Mouse (Mus musculus): Measurements from ENCODE around the gene Foxc2.
"Not testable (repeated sequence)": the region's sequence is repeated elsewhere in the genome, so short reads cannot be mapped to it uniquely, and the experiment has no call there.

Gene Foxc2

DNA sequence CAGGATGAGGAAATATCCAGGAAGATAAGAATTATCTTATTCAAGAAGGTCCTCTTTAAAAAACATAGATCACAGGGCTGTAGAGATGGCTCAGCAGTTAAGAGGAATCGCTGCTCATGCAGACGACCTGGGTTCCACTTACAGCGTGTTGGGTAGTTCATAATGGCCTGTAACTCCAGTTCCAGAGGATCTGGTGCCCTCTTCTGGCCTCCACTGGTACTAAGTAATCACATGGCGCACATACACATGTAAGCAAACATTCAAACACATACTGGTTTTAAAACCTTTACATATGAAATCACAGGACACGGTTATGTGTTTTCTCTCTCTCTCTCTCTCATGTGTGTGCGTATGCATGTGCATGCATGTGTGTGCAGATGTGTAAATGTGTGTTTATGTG is 20.9 kb downstream of the Foxc2 start:
- no peak for DNase-seq (ENCODE audit: low read depth in 1 of 2, low spot score in 2 of 2)

DNA sequence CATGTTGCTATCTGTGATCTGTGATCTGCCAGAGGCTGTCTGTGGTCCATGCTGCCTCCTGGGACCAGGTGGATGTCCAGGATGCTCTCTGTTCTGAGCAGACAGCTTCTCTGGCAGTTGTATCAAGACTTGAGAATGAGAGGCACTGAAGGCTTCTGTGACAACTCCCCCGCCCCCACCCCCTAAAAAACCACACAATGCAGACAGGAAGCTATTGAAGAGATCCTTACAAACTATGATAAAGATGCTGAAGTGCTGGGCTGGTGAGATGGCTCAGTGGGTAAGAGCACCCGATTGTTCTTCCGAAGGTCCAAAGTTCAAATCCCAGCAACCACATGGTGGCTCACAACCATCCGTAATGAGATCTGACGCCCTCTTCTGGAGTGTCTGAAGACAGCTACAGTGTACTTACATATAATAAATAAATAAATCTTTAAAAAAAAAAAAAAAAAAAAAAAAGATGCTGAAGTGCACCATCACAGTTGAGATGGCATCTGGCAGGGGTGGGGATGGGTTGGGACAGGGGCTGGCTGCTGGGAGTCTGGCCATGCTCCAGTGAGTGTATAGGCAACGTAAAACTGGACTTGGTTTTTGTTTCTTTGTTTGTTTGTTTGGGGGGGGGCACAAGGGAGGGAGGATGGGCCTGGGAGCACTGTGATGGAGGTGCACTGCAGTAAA is 29.6 kb downstream of the Foxc2 start:
- not testable (repeated sequence) for DNase-seq (ENCODE audit: low read depth in 1 of 2, low spot score in 2 of 2)

DNA sequence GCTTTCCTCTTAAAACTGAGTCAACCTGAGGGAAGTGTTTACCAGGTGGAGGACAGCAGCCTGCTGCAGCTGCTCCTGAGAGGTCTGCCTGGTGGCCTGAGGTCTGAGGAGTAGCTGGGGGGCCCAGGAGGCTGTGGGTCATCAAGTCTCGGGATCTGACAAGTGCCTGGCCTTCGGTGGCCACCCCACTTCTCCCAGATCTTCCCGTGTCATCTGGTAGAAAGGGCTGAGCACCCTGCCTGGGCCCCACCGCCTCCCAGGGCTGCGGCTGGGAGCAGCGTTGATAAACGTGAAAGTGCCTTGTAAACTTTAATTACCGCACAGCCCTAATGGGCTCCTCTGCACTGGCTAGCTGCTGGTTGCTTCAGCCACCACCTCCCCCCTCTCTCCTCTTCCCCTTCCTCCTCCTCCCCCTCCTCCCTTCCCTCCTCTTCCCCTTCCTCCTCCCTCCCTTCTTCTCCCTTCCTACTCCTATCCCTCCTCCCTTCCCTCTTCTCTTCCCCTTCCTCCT is 32.7 kb downstream of the Foxc2 start:
- no peak for DNase-seq (ENCODE audit: low read depth in 1 of 2, low spot score in 2 of 2)

DNA sequence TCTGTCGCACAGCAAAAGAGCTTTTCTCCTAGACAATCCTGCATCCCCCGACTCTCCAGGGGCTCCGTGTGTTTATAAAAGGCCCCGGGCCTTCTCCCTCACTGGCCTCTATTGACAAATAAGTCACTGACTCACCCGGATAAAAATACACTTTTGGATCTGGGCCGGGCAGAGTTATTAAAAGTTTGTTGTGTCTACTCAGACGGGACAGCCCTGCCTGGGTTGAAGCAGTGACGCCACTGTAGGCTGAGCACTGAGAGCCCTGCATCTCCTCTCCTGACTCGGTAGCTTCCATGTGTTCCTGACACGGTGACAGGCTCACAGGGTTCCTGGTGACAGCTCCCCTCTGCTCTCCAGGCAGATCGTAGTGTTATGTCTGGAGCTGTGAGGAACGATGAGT is 36.4 kb downstream of the Foxc2 start:
- DNase-seq (ENCODE audit: low read depth in 1 of 2, low spot score in 2 of 2) = no peak

DNA sequence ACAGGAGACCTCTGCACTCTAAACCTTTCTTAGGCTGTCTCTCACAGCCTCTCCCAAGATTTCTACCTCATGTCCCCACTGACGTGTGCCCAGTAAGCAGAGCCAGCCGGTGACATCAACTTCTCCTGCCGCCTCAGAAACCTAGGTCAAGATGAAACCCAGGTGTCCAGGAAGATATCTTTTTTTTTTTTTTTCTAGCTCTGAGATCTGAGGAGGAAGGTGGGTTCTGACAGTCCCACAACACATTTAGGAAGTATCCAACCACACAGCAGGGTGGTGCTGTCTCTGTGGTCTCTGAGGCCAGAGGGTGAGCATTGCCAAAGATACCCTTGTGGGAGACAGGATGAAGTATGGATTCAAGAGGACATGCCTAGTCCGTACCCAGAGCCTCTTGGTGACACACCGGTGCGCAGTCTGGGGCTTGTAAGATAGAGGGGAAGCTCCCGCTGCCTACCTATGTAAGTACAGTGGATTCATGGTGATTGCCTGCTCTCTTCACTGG is 41.1 kb downstream of the Foxc2 start:
- no peak for DNase-seq (ENCODE audit: low read depth in 1 of 2, low spot score in 2 of 2)

DNA sequence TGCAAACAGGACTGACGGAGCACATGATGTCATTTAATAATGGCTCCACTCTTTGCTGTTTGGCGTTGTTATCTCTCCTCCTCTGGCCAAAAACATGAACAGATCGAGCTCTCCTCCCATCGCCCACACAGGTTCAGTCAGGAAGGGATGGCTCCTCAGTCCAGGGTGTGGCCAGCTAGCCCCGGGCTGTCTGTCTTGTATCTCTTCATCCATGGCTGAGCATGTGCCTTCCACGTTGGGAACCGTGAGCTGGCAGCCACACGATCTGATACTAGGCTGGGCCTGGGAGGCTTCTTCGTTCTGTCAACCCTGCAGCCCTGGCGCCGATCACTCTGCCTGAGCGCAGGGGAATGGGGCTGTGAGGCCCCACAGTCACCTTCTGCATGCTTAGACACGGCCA is 42.8 kb downstream of the Foxc2 start:
- no peak for DNase-seq (ENCODE audit: low read depth in 1 of 2, low spot score in 2 of 2)

DNA sequence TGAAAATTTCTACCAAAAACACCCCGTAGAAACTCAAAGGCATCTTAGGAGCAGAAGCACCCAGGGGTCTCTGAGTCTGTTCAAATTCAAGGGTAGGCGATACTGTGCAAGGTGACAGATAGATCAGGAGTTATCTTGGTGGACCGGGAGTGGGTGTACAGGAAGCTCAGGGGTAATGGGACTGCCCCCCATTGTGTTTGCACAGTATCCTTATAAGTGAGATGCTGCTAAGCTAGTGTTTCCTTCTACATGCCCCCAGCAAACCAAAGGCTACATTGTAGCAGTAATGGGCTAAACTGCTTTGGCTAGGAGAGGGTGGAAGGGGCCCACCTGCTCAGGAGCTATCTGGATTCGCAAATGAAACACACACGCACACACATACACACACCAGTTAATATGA is 45.5 kb downstream of the Foxc2 start:
- no peak for DNase-seq (ENCODE audit: low read depth in 1 of 2, low spot score in 2 of 2)

DNA sequence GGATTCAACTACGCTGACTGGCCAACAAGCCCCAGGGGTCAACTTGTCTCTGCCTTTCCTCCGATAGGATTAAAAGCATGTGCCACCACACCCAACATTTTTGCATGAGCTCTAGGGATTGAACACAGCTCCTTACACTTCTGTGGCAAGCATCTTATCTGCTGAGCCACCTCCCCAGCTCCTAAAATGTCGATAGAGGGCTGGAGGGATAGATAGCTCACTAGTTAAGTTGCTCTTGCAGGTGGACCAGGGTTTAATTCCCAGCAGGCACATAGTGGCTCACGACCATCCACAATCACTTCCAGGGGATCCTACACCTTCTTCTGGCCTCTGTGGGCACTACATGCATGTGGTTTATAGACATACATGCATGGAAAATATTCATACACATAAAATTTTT is 46.4 kb downstream of the Foxc2 start:
- no peak for DNase-seq (ENCODE audit: low read depth in 1 of 2, low spot score in 2 of 2)

DNA sequence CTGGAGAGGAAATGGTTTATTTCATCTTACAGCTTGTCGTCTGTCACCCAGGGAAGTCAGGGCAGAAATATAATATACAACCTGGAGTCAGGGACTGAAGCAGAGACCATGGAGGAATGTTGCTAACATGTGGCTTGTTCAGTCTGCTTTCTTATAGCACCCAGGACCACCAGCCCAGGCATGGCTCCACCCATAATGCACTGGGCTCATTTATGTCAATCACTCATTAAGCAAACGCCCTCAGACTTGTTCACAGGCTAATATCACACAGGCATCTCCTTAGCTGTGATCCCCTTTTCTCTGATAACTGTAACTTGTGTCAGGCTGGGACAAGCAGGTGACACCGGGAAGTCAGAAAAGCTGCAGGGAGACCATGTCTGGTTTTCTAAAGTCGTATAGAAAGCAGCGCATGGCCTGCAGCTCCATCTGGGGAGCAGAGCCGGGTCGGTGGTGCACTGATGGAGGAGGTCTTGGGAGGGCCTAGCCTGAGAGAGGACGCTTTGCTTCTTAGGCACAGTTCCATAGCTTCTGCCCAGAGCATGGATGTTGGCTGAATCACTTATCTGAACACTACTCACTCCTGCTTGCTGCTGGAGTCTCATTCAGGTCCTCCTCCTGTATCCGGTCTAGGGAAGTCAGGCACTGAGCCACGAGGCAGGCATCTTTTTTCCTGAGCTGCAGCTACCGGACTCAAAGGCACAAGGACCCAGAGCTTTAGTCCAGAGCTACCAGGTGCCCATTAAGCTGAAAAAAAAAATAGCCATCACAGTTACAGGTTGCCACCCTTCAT is 47.1 kb downstream of the Foxc2 start:
- no peak for DNase-seq (ENCODE audit: low read depth in 1 of 2, low spot score in 2 of 2)

DNA sequence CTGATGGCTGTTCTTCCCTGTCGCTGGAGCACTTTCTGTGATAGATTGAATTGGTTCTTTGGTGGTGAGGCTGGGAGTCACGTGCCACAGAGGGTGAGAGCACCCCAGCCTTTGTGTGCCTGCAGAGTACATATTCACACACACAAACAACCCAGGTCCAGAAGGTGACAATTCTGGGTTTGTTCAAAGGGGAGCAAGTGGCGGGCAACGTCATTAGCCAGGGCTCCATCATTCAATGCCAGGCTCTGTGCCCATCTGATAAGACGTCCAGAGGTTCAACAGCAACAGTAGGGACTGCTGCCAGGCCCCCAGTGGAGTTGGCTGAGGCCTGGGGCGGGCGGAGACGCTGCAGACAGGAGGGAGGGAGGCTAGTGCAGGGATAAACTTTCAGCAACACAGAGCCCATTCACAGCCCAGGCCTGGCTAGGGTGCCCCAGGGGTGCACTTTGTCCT is 48.1 kb downstream of the Foxc2 start:
- DNase-seq (ENCODE audit: low read depth in 1 of 2, low spot score in 2 of 2) = no peak

DNA sequence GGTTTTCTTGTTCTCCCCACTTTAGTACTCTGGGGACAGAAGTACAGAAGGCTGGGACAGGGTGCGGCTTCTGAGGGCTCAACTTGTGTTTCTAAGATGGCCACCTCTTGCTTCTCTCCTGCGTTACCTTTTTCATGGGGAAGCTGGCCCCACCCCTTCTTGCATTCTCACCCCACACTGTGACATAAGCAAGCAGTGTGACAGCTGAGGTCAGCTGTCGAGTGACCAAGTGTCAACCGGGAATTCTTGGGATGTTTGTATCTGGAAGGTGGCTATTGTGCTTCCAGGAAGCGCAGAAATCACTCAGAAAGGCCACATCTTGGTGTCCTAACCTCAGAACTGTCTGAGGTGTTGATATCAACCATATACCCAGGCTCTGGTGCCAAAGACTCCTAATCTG is 52.1 kb downstream of the Foxc2 start:
- DNase-seq (ENCODE audit: low read depth in 1 of 2, low spot score in 2 of 2) = no peak

Measured in monocyte, adult 2 months (primary cell).